Mouse (Mus musculus): ENCODE data around the gene Mef2b.

DNA sequence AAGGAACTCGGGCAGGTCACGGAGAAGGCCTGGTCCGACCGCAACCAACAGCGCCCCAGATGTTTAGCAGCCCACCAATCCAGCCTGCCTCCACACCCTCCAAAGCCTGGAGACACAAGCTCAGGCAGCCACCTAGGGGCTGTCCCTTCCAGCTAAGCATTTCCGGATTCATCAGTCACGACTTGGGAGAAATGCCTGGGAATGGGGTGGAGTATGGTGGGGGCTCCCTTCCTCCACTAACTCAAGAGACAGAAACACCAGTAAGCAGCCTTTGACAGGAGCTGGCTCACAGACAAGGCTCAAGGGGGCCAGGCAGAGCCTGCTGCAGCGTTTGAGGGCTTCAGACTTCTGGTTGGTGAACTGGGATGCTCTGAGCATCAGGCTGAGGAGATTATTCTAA is 71.0 kb downstream of the Mef2b start:
- TF ChIP-seq CTCF (IDR thresholded peaks at IDR 0.05; ENCODE audit: low read depth) (no peak), EP300 (IDR thresholded peaks at IDR 0.05; ENCODE audit: low read depth) (no peak)

Measured in liver, embryonic 14.5 days (tissue).